Mouse (Mus musculus) ES-Bruce4 (cell line): ENCODE data around the gene 1810010D01Rik.

Experiments used
- CTCF ChIP-seq: IDR thresholded peaks from one replicate; pipeline ENCODE4 v1.8.1; 2011; ENCODE audit warnings: low read depth, low read length
- EP300 ChIP-seq: IDR thresholded peaks from 2 replicates; pipeline ENCODE4 v1.6.1; 2011; ENCODE audit warnings: low read depth, low read length; ENCODE audit not compliant: insufficient read depth
- POLR2A ChIP-seq: IDR thresholded peaks from one replicate; pipeline ENCODE4 v1.8.1; 2011; ENCODE audit warnings: low read length; ENCODE audit not compliant: insufficient read depth

DNA sequence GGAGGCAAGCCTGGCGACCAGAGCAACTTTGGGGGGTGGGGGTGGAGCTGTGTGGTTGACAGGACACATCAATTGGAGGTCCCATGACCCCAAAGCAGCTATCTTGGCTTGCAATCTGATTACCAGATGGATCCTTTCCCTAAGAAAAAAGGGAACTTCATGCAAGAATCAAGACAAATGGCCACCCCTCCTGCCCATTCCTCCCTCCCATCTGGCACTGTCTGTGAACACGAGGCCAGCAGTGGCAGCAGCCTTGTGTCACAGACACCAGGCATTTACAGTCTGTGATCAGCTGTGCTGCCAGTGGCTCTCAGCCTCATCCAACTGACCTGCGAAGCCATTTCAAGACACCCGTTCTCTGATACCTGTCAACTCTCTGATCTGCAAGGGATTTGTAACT lies 25.5 kb downstream of the 1810010D01Rik start:
- TF ChIP-seq CTCF: no peak
- TF ChIP-seq POLR2A: no peak
- TF ChIP-seq EP300: no peak
